Mouse (Mus musculus) forebrain, embryonic 16.5 days (tissue): ENCODE data around the gene Epha8. TPM values are rescaled to one million over a fixed set of nuclear protein-coding genes. Genes with fewer than 3 reads are reported as not detected.

Experiments used
- ATAC-seq: fragments of 200-750 bp; cut with Nextera tagmentation; 2 replicates; pipeline ENCODE4 v1.8.0; 2017; ENCODE audit warnings: mild to moderate bottlenecking, moderate library complexity
- H3K27ac ChIP-seq: fragments of 300-500 bp; sonication (generic); 2 replicates; pipeline ENCODE4 v1.5.1; 2014; ENCODE audit warnings: low read length, control low read depth
- H3K27me3 ChIP-seq: fragments of 300-500 bp; sonication (generic); replicated peaks from 2 replicates; pipeline ENCODE4 v1.6.1; 2014; ENCODE audit warnings: low read length; ENCODE audit not compliant: control insufficient read depth, insufficient read depth
- H3K36me3 ChIP-seq: fragments of 300-500 bp; sonication (generic); 2 replicates; pipeline ENCODE4 v1.6.1; 2014; ENCODE audit not compliant: control insufficient read depth, insufficient read depth
- H3K4me1 ChIP-seq: fragments of 300-500 bp; sonication (generic); replicated peaks from 2 replicates; pipeline ENCODE4 v1.6.1; 2014; ENCODE audit warnings: low read length; ENCODE audit not compliant: control insufficient read depth, insufficient read depth
- H3K4me2 ChIP-seq: fragments of 300-500 bp; sonication (generic); 2 replicates; pipeline ENCODE4 v1.6.1; 2014; ENCODE audit warnings: mild to moderate bottlenecking, low read length, control low read depth
- H3K4me3 ChIP-seq: fragments of 300-500 bp; sonication (generic); replicated peaks from 2 replicates; pipeline ENCODE4 v1.5.1; 2014; ENCODE audit warnings: mild to moderate bottlenecking, low read length, control low read depth
- H3K9ac ChIP-seq: fragments of 300-500 bp; sonication (generic); replicated peaks from 2 replicates; pipeline ENCODE4 v1.6.1; 2014; ENCODE audit warnings: low read depth, low read length, control low read depth
- H3K9me3 ChIP-seq: fragments of 300-500 bp; sonication (generic); 2 replicates; pipeline ENCODE4 v1.6.1; 2016; ENCODE audit warnings: low read length; ENCODE audit not compliant: control insufficient read depth
- WGBS: fragments of 180-500 bp; shearing (Covaris S2); extraction: QIAGEN DNeasy Blood & Tissue Kit; methylation state at CpG from one replicate; pipeline ENCODE4 v1.1.7; 2014; 5-methylcytosine and 5-hydroxymethylcytosine counted together
- polyA plus RNA-seq: library from polyadenylated mRNA; unstranded; fragments of >200 nt; fragmentation: Nextera tagmentation; extraction: Ambion mirVana; gene quantifications from 2 replicates; pipeline ENCODE4 v1.2.1, GENCODE M21; 2015

The Epha8 gene
- polyA plus RNA-seq, 1 experiment from 2014 or later, result 6.7 TPM

GRCm38 (mm10) chr4:136980921-136981320, 24.3 kb upstream of the Epha8 start:
- Histone ChIP-seq H3K27me3 (no peaks in the 10 kb centered on the region), H3K36me3 (no peaks in the 10 kb centered on the region), H3K4me2 (no peak overlapping the region), H3K9me3 (no peaks in the 10 kb centered on the region), H3K27ac (no peak overlapping the region), H3K9ac (no peak overlapping the region; the same call in 1 of the 2 replicates), H3K4me1 (0 out of 2 replicates have a peak, but pooled peaks cover 5% of the 10 kb centered on the region), H3K4me3 (no peak overlapping the region)
- 57% methylated on average over 4 of the region's 4 CpGs for WGBS
- ATAC-seq, result no peak

GRCm38 (mm10) chr4:136977244-136977643, 20.6 kb upstream of the Epha8 start:
- Histone ChIP-seq H3K9ac (no peak overlapping the region), H3K9me3 (no peaks in the 10 kb centered on the region), H3K36me3 (no peaks in the 10 kb centered on the region), H3K27ac (no peak overlapping the region), H3K4me3 (no peak overlapping the region), H3K4me1 (0 out of 2 replicates have a peak, but pooled peaks cover 5% of the 10 kb centered on the region), H3K27me3 (no peaks in the 10 kb centered on the region), H3K4me2 (no peak overlapping the region)
- no peak for ATAC-seq
- 65% methylated on average over 8 of the region's 8 CpGs for WGBS

- no peak overlapping the region for H3K4me3 ChIP-seq
- H3K36me3 ChIP-seq, result no peaks in the 10 kb centered on the region
- 0 out of 2 replicates have a peak, but pooled peaks cover 4% of the 10 kb centered on the region for H3K27me3 ChIP-seq
- no peak overlapping the region for H3K4me2 ChIP-seq
- H3K27ac ChIP-seq, result no peak overlapping the region
- H3K9ac ChIP-seq, result no peak overlapping the region
- 5% methylated on average over 6 of the region's 6 CpGs for WGBS
- no peak for ATAC-seq
- H3K9me3 ChIP-seq, result no peaks in the 10 kb centered on the region
- peaks cover 12% of the 10 kb centered on the region for H3K4me1 ChIP-seq
Observed at GRCm38 (mm10) chr4:136970939-136971338, 14.3 kb upstream of the Epha8 start.

GRCm38 (mm10) chr4:136969503-136970276, 13.1 kb upstream of the Epha8 start:
- ATAC-seq, result no peak
- Histone ChIP-seq H3K36me3 (no peaks in the 10 kb centered on the region), H3K4me2 (no peak overlapping the region), H3K27me3 (0 out of 2 replicates have a peak, but pooled peaks cover 4% of the 10 kb centered on the region), H3K9me3 (no peaks in the 10 kb centered on the region), H3K9ac (no peak overlapping the region), H3K4me3 (no peak overlapping the region), H3K4me1 (peaks cover 17% of the 10 kb centered on the region), H3K27ac (no peak overlapping the region)
- 41% methylated on average over 15 of the region's 16 CpGs for WGBS

GRCm38 (mm10) chr4:136969096-136969495, 12.5 kb upstream of the Epha8 start:
- Histone ChIP-seq H3K27ac (no peak overlapping the region), H3K9ac (no peak overlapping the region), H3K4me3 (no peak overlapping the region), H3K27me3 (0 out of 2 replicates have a peak, but pooled peaks cover 4% of the 10 kb centered on the region), H3K4me2 (no peak overlapping the region), H3K9me3 (no peaks in the 10 kb centered on the region), H3K4me1 (peaks cover 17% of the 10 kb centered on the region), H3K36me3 (no peaks in the 10 kb centered on the region)
- no peak for ATAC-seq
- 60% methylated on average over 8 of the region's 8 CpGs for WGBS

- Histone ChIP-seq H3K9me3 (no peaks in the 10 kb centered on the region), H3K4me1 (peaks cover 17% of the 10 kb centered on the region), H3K4me3 (no peak overlapping the region), H3K36me3 (no peaks in the 10 kb centered on the region), H3K27ac (no peak overlapping the region; the same call in 1 of the 2 replicates), H3K27me3 (0 out of 2 replicates have a peak, but pooled peaks cover 7% of the 10 kb centered on the region), H3K4me2 (peak overlapping the region; percentile 5), H3K9ac (no peak overlapping the region)
- WGBS, result 21% methylated on average over 9 of the region's 9 CpGs
- peak; percentile 74 for ATAC-seq
Observed at GRCm38 (mm10) chr4:136967511-136967910, 10.9 kb upstream of the Epha8 start.

GRCm38 (mm10) chr4:136966493-136967390, 10.1 kb upstream of the Epha8 start:
- Histone ChIP-seq H3K4me3 (no peak overlapping the region), H3K4me1 (peaks cover 17% of the 10 kb centered on the region), H3K27me3 (0 out of 2 replicates have a peak, but pooled peaks cover 7% of the 10 kb centered on the region), H3K36me3 (no peaks in the 10 kb centered on the region), H3K9ac (no peak overlapping the region), H3K9me3 (no peaks in the 10 kb centered on the region), H3K27ac (no peak overlapping the region), H3K4me2 (no peak overlapping the region)
- ATAC-seq, result no peak; the same call in 1 of the 2 replicates
- WGBS, result 30% methylated on average over 16 of the region's 16 CpGs

GRCm38 (mm10) chr4:136964990-136965421, 8.4 kb upstream of the Epha8 start:
- H3K9ac ChIP-seq, result no peak overlapping the region
- WGBS, result 13% methylated on average over 15 of the region's 15 CpGs
- no peak overlapping the region for H3K27ac ChIP-seq
- H3K27me3 ChIP-seq, result peaks cover 7% of the 10 kb centered on the region; the same call in 1 of the 2 replicates
- H3K4me3 ChIP-seq, result no peak overlapping the region
- H3K36me3 ChIP-seq, result no peaks in the 10 kb centered on the region
- H3K4me1 ChIP-seq, result peaks cover 17% of the 10 kb centered on the region
- H3K4me2 ChIP-seq, result no peak overlapping the region
- no peak for ATAC-seq
- no peaks in the 10 kb centered on the region for H3K9me3 ChIP-seq

- no peaks in the 10 kb centered on the region for H3K36me3 ChIP-seq
- ATAC-seq, result no peak
- H3K4me1 ChIP-seq, result peaks cover 16% of the 10 kb centered on the region
- H3K27me3 ChIP-seq, result peaks cover 20% of the 10 kb centered on the region
- H3K4me3 ChIP-seq, result no peak overlapping the region
- H3K27ac ChIP-seq, result no peak overlapping the region
- no peak overlapping the region for H3K4me2 ChIP-seq
- H3K9ac ChIP-seq, result no peak overlapping the region
- WGBS, result 56% methylated on average over 4 of the region's 4 CpGs
- no peaks in the 10 kb centered on the region for H3K9me3 ChIP-seq
Observed at GRCm38 (mm10) chr4:136962447-136962846, 5.8 kb upstream of the Epha8 start.
